Mouse (Mus musculus): ENCODE measurements at regions not wholly inside any gene's neighbourhood (a gene's known extent, or its start where the extent isn't known, plus 50 kb on each side); places are given as distances from the start of the nearest gene placed in this dataset.

DNA sequence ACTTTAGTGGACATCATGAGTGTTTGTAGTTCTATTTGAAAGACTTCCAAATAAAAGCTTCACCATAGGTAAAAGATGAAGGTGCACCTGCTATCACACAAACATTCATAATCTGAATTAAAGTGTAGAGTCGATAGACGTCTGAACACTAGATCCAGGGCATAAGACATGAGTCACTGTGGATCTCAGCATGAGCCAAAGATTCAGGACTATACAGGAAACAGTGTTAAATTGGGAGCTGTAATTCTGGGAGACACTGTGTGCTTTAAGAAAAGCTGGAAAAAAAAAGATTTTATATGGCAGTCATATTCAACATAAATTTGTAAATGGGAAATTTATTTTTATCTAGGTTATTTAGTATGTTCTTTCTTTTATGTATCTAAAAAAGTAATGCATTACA, 160.5 kb downstream of the Pdha2 start:
- ATAC-seq (replicated peaks; ENCODE audit: low read depth, poor library complexity, severe bottlenecking), result no peak

DNA sequence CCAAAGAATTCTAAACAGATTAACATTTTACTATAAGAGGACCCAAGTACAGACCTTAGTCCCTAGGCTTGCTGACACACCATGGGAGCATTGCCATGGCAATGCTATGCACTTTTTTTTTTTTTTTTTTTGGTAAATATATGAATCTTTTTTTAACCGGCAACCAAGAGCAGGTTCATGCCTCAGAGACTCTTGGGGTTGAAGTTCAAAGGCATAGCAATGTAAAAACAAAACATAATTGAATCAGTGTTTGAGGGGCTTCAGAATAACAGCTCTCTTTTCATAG, 197.9 kb downstream of the Pdha2 start:
- ATAC-seq (replicated peaks; ENCODE audit: low read depth, poor library complexity, severe bottlenecking), result no peak

DNA sequence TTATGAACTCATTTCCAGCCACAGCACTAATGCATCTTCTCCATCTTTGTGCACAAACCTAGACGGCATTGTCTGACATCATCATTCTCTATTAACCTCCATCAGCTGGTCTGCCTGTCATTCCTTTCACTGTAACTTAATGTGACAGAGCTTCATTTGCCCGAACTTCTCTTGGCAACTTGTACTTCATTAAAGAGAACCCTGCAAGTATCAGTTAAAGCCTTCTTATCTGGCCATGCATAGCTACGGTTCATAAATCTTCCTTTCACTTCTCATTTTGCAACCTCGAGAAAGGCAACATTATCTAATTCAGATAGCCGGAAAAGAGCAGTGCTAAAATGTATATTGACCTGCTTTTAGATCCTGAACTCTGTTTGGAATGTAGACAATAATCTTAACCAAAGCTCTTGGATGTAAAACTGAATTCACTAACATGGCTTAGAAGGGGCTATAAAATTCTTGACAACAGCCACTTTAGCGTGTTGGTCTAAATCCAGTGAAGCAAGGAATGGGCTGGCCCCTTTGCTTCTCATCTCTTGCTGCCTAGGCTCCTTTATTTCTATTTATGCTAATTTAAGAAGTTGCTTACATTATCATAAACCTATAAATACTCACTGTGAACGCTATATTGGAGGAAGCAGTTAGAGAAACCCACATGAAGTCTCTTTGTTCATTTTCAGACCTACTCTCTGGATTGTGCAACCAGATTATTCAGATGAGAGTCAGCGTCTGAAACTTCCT, 198.5 kb downstream of the Pdha2 start:
- peak; percentile 56; the same call in 1 of the 2 replicates for ATAC-seq (replicated peaks; ENCODE audit: low read depth, poor library complexity, severe bottlenecking)

GRCm38 (mm10) chr3:141012976-141013375, 199.2 kb downstream of the Pdha2 start:
- no peak for ATAC-seq (replicated peaks; ENCODE audit: low read depth, poor library complexity, severe bottlenecking)

DNA sequence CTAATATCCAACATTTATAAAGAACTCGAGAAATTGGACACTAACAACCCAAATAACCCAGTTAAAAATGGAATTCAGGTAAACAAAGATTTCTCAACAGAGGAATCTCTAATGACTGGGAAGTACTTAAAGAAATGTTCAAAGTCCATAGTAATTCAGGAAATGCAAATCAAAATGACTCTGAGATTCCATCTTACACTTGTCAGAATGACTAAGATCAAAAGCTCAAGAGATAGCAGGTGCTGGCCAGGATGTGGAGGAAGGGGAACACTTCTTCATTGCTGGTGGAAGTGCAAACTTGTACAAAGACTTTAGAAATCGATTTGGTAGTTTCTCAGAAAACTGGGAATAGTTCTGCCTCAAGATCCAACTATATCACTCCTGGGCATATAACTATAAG, 203.4 kb downstream of the Pdha2 start:
- ATAC-seq (replicated peaks; ENCODE audit: low read depth, poor library complexity, severe bottlenecking), result no peak

- no peak for ATAC-seq (replicated peaks; ENCODE audit: low read depth, poor library complexity, severe bottlenecking)
Observed at GRCm38 (mm10) chr3:141005885-141006284, 206.3 kb downstream of the Pdha2 start.

GRCm38 (mm10) chr3:141003561-141003960, 208.6 kb downstream of the Pdha2 start:
- no peak for ATAC-seq (replicated peaks; ENCODE audit: low read depth, poor library complexity, severe bottlenecking)

DNA sequence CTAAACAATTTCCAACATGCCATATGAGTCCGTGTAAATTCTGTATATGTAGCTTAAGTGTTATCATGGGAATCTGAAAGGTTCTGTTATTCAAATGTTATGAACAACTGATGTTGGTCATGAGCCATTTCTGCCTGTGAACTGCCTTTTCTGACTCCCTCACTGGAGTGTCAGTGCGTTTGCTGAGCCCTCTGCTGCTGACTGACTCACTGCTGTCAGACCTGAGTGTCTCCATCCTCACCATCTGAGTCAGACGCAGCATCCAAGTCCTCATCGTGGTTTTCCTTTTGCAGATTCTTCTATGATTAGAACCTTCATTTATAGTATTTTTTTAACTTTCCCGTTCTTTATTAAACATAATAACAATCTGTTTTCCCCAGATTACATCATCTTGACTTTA, 223.9 kb downstream of the Pdha2 start:
- no peak for ATAC-seq (replicated peaks; ENCODE audit: low read depth, poor library complexity, severe bottlenecking)

DNA sequence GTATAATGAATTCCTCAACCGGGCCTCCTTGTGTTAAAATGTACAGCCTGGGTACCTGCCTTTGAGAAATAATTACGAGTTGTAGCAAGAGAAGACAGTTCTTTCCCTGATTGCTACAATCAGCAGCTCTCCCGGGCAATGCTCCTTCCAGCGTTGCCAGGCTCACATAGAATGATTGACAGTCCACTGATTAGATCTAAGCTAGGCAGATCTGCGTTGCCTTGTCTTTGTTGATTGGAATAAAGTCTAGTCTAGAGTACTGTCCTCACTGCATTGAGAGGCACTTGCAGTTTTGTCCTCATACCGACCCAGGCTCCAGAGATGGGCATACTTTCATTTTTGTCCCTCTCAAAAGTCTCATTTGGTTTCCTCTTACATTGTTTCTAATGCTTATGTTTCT, 238.6 kb downstream of the Pdha2 start:
- ATAC-seq (replicated peaks; ENCODE audit: low read depth, poor library complexity, severe bottlenecking), result 0 out of 2 replicates have a peak, but pooled peaks have one; percentile 32

DNA sequence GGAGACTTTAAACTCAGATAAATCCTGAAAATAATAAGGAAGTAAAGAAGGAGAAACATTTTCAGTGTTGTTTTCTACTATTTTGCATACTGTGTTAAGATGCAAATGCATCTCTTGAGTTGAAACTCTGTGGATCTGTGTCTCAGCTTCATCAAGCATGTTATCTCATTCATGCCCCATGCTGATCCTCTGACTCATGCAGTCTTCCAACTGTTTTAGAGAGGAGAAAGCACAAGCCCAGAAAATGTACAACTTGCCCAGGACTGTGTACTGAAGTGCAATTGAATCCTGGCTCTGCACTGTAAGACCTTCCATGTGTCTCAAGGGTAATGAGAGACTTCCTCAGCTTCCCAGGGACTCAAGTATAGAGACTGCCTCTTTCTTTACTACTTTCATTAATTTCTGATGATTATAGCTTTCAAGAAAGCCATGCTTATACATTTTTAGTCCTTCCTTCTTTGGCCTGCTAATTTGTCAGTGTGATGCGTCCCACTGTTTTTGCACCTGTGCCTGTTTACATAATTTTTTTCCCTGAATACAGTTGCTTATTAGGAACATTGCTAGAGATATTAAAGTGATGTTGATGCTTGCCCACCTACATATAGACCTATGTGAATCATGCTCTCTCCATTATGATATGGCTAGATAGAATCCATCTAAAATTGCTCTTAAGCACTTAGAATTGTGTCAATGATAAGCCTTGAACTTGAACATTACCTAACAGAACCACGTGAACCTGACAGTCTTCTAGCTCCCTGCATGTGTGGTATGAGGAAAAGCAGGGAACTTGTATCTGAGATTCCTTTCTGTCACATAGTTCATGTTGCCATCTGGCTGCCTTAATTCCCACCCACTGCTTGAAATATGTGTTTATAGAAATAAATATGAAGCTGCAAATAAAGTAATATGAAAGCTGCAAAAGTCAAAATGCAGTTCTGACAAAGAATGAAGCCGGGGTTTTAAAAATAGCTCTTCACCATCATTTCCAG, 242.0 kb downstream of the Pdha2 start:
- ATAC-seq (replicated peaks; ENCODE audit: low read depth, poor library complexity, severe bottlenecking), result no peak

DNA sequence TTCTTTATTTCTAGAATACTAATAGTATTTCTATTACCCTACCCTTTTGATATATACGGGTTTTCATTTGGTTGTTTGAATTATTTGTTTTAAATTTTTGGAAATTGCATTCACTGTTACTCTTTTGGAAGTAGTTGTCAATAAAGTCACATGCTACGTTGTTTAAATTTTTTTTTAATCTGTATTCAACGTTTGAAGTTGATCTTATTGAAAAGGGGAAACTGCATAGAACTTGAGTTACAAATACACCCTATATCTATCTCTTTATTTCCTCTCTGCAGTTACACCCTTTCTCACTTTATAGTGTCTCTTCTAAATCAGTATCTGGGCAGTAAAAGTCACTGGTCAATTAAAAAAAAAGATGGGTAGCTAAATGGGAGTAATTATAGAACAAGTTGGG, 243.6 kb downstream of the Pdha2 start:
- ATAC-seq (replicated peaks; ENCODE audit: low read depth, poor library complexity, severe bottlenecking), result no peak

DNA sequence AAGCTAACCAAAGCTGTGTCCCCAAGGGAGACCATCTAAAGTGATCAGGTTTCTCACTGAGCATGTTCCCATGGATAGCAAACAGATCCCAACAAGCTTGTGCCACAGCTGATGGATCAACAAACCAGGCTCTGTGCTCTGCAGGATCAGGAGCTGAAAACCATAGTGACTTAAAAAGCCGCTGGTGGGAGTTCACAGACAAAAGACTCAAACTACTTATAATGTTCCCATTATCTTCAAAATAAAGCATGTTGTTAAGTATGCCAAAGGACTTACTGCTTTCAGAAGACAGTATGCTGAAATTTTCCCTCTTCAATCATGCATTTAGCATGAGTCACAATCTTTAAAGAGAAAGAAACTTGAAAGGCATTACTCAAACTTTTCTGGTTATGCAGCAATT, 254.5 kb downstream of the Pdha2 start:
- ATAC-seq (replicated peaks; ENCODE audit: low read depth, poor library complexity, severe bottlenecking), result no peak

- ATAC-seq (replicated peaks; ENCODE audit: low read depth, poor library complexity, severe bottlenecking), result no peak
Observed at GRCm38 (mm10) chr3:140952111-140952800, 259.9 kb downstream of the Pdha2 start.

DNA sequence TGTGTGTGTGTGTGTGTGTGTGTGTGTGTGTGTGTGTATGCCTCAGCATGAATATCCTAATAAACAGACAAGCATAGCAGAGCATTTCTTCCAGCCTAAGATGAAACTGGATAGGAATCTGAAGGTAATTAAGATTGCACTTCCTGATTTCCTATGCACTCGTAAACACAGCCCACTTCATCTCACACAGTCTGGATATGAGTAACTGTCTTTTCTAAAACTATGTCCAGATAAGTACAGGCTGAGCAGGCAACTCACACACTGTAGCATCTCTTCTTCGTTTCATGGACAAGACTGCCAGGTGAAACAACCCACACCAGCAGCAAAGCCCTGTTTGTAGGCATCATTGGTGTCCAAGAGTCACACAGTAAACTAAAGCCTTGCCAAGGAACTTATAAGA, 261.1 kb downstream of the Pdha2 start:
- ATAC-seq (replicated peaks; ENCODE audit: low read depth, poor library complexity, severe bottlenecking), result no peak

DNA sequence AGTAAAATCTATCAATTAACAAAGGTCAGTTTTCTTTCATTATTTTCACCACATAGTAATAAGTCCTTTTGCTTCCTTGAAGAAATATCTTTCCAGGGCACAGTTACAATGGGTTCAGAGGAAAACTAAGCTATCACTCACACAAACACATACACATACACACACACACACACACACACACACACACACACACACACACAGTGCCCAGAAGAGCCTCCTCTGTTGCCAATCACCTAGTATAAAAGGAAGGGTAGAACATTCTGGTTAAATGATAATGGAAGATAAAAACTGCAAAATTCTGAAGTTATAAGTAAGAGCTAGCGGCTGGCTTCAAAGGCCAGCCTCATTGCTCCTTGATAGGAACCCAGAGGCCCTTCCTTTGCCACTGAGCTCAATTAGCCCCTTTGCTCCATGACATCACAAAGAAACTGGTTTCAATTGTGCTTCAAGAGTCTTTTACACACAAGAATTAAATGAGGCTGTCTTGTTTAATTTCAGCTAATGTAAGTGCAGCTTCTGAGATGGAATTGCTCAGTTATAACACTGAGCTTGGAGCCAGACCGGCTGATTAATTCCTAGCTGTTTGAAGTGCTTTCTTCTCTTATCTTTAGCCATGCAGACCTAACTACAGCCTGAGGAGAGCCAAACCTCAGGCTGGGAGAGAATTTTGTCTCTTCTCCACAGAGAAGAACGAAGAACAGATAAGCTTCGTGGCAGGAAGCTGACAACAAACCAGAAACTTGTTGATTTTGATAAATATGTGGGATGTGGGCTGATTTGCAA, 262.1 kb downstream of the Pdha2 start:
- peak; percentile 96 for ATAC-seq (replicated peaks; ENCODE audit: low read depth, poor library complexity, severe bottlenecking)

- ATAC-seq (replicated peaks; ENCODE audit: low read depth, poor library complexity, severe bottlenecking), result no peak
Observed at GRCm38 (mm10) chr3:140942450-140942849, 269.7 kb downstream of the Pdha2 start.

GRCm38 (mm10) chr3:140941898-140942297, 270.3 kb downstream of the Pdha2 start:
- no peak for ATAC-seq (replicated peaks; ENCODE audit: low read depth, poor library complexity, severe bottlenecking)

DNA sequence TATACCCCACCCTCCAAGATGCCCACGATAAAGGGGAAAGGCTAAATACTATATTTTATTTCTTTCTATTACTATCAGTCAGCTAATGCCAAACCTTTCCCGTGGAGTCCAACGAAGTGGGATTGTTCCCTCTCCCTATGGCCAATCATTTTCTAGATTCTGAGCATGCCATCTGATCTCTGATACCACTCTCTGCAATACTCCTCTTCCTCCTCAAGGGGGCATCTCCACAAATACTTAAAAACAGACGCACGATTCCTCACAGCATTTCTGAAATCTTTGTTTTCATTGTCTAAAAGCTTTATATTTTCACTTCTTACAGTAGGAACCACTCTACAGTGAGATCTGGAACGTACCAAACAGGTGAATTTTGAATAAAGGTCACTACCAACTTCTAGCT, 270.8 kb downstream of the Pdha2 start:
- 0 out of 2 replicates have a peak, but pooled peaks have one; percentile 52 for ATAC-seq (replicated peaks; ENCODE audit: low read depth, poor library complexity, severe bottlenecking)

- no peak for ATAC-seq (replicated peaks; ENCODE audit: low read depth, poor library complexity, severe bottlenecking)
Observed at GRCm38 (mm10) chr3:140933156-140933555, 279.0 kb downstream of the Pdha2 start.

- no peak for ATAC-seq (replicated peaks; ENCODE audit: low read depth, poor library complexity, severe bottlenecking)
Observed at GRCm38 (mm10) chr3:140926689-140927088, 285.5 kb downstream of the Pdha2 start.
